Mouse (Mus musculus): ENCODE data around the gene Pabpc4l.
"Not testable (repeated sequence)": the region's sequence is repeated elsewhere in the genome, so short reads cannot be mapped to it uniquely, and the experiment has no call there.

Pabpc4l gene

GRCm38 (mm10) chr3:46447481-46448265, at the start of gene Pabpc4l:
Pabpc4l (minus strand) TSS chr3:46448219.
- in situ Hi-C loops (cut with MboI; ENCODE audit: low pct_unique_long_range_greater_than_20kb in 1 of 2, low sequenced_read_pairs in 2 of 2, unreplicated experiment in 1 of 2) = no loop called here

DNA sequence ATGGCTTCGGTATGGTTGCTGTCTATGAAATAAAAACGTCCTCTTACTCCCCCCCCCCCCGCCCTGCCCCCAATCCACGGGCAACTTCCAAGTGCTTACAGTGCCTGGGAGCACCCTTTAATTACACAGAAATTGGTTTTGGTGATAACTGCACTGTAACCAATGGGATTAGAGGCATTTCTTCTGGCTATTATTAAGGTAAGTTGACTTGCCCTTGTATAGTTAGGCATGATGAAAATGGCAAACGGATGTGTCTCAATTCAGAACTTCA, 42.9 kb upstream of the Pabpc4l start:
- in situ Hi-C loops (cut with MboI; ENCODE audit: low pct_unique_long_range_greater_than_20kb in 1 of 2, low sequenced_read_pairs in 2 of 2, unreplicated experiment in 1 of 2) = no loop called here

GRCm38 (mm10) chr3:46490132-46490988, 42.3 kb upstream of the Pabpc4l start:
- in situ Hi-C loops (cut with MboI; ENCODE audit: low pct_unique_long_range_greater_than_20kb in 1 of 2, low sequenced_read_pairs in 2 of 2, unreplicated experiment in 1 of 2) = no loop called here

DNA sequence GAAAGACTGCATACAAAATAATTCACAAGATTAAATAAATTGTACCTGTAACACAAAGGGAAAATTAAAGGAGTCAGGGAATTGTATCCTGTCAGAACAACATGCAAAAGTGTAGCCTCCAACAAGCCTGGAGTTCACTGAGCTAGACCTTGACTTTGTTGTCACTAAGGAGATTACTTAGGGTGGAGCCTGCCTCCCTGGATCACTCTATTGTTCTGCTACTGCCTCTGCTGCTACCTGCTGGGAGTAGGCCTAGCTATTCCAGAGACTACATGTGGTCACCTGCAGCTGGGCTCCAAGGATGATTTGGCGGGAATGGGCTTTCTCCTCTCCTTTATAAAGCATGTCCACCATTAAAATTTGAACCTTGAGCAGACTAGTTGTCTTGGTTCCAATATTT, 38.1 kb upstream of the Pabpc4l start:
- in situ Hi-C loops (cut with MboI; ENCODE audit: low pct_unique_long_range_greater_than_20kb in 1 of 2, low sequenced_read_pairs in 2 of 2, unreplicated experiment in 1 of 2) = not testable (repeated sequence)

DNA sequence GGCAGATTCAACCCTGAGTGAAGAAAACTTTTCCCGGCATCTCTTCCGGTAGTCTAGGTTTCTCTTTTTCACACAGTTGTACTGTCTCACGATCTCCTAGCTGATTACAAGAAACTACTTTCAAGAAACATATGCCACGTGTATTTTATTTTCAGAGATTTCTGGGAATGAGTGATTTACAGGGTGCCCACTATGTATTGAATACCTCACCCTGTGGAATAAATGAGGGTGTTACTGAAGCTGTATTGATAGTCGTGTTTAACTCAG, 180 bp upstream of the Pabpc4l start:
- in situ Hi-C loops (cut with MboI; ENCODE audit: low pct_unique_long_range_greater_than_20kb in 1 of 2, low sequenced_read_pairs in 2 of 2, unreplicated experiment in 1 of 2) = no loop called here

- in situ Hi-C loops (cut with MboI; ENCODE audit: low pct_unique_long_range_greater_than_20kb in 1 of 2, low sequenced_read_pairs in 2 of 2, unreplicated experiment in 1 of 2) = no loop called here
Observed at GRCm38 (mm10) chr3:46431416-46431815, 16.6 kb downstream of the Pabpc4l start.

All from mouse embryonic stem cell (cell line).